Mouse (Mus musculus) forebrain, embryonic 15.5 days (tissue): Measurements from ENCODE around the gene Pnkp. TPM values are rescaled to one million over a fixed set of nuclear protein-coding genes. Genes with fewer than 3 reads are reported as not detected.
"Not testable (repeated sequence)": the region's sequence is repeated elsewhere in the genome, so short reads cannot be mapped to it uniquely, and the experiment has no call there.

Source experiments
- ATAC-seq: fragments of 200-750 bp; cut with Nextera tagmentation; replicated peaks from 2 replicates; pipeline ENCODE4 v1.8.0; 2017; ENCODE audit warnings: mild to moderate bottlenecking, moderate TSS enrichment, moderate library complexity
- H3K27ac ChIP-seq: fragments of 300-500 bp; sonication (generic); replicated peaks from 2 replicates; pipeline ENCODE4 v1.5.1; 2015; ENCODE audit warnings: mild to moderate bottlenecking, inconsistent platforms
- H3K27me3 ChIP-seq: fragments of 300-500 bp; sonication (generic); 2 replicates; pipeline ENCODE4 v1.6.1; 2015; ENCODE audit warnings: inconsistent platforms
- H3K36me3 ChIP-seq: fragments of 300-500 bp; sonication (generic); 2 replicates; pipeline ENCODE4 v1.6.1; 2015; ENCODE audit warnings: mild to moderate bottlenecking, inconsistent platforms
- H3K4me1 ChIP-seq: fragments of 300-500 bp; sonication (generic); 2 replicates; pipeline ENCODE4 v1.6.1; 2015; ENCODE audit warnings: inconsistent platforms
- H3K4me2 ChIP-seq: fragments of 300-500 bp; sonication (generic); replicated peaks from 2 replicates; pipeline ENCODE4 v1.6.1; 2015; ENCODE audit warnings: mild to moderate bottlenecking, inconsistent platforms
- H3K4me3 ChIP-seq: fragments of 300-500 bp; sonication (generic); 2 replicates; pipeline ENCODE4 v1.5.1; 2015; ENCODE audit warnings: mild to moderate bottlenecking, inconsistent platforms
- H3K9ac ChIP-seq: fragments of 300-500 bp; sonication (generic); replicated peaks from 2 replicates; pipeline ENCODE4 v1.6.1; 2015; ENCODE audit warnings: mild to moderate bottlenecking, inconsistent platforms
- H3K9me3 ChIP-seq: fragments of 300-500 bp; sonication (generic); 2 replicates; pipeline ENCODE4 v1.6.1; 2016; ENCODE audit warnings: inconsistent platforms
- WGBS: fragments of 180-500 bp; shearing (Covaris S2); methylation state at CpG from one replicate; pipeline ENCODE4 v1.1.7; 2015; ENCODE audit warnings: mixed read lengths; 5-methylcytosine and 5-hydroxymethylcytosine counted together
- polyA plus RNA-seq: library from polyadenylated mRNA; unstranded; fragments of >200 nt; fragmentation: Nextera tagmentation; extraction: Ambion mirVana; gene quantifications from 2 replicates; pipeline ENCODE4 v1.2.1, GENCODE M21; 2015

Gene Pnkp
- polyA plus RNA-seq, 1 experiment from 2014 or later = 32.1 TPM

DNA sequence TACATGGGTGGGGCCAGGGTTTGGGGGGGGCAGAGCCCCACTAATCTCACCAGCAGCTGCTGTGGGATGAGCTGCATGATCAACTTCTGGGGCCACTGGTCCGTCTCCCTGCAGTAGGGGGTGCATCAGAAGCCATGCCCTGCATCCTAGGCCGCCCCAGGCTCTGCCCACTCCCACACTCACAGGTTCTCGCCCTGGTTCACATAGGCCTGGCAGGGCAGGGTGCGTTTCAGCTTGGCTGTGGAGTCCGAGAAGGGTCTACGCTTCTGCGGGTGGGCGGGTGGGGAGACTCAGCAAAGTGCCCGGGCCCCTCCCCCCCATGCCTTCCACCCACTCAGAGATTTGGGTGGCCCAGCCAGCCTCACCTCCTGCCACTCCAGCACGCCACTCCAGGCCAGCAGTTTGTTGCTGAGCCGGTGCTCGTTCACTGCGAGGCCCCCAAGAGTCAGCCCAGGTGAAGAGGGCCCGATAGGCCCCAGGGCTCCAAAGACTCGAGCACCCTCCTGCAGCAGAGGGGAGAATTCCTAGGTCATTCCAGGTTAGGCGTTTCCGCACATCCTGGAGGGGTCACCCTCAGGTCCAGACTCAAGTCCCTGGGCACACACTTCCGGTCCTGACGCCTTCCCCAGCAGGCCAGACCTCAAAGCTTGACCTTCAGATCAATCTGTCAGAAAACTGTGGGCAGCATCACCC lies 10.2 kb downstream of the Pnkp start:
- Histone ChIP-seq H3K4me1 (peaks cover 49% of the 10 kb centered on the region), H3K27me3 (no peaks in the 10 kb centered on the region), H3K9ac (peak overlapping the region; percentile 96), H3K4me3 (peak overlapping the region; percentile 82), H3K9me3 (no peaks in the 10 kb centered on the region), H3K36me3 (peaks cover 36% of the 10 kb centered on the region), H3K27ac (no peak overlapping the region), H3K4me2 (peak overlapping the region; percentile 73)
- no peak for ATAC-seq
- WGBS = 73% methylated on average over 19 of the region's 19 CpGs

GRCm38 (mm10) chr7:44867802-44868201 lies 10.9 kb downstream of the Pnkp start:
- H3K4me3 ChIP-seq = peak overlapping the region; percentile 82

DNA sequence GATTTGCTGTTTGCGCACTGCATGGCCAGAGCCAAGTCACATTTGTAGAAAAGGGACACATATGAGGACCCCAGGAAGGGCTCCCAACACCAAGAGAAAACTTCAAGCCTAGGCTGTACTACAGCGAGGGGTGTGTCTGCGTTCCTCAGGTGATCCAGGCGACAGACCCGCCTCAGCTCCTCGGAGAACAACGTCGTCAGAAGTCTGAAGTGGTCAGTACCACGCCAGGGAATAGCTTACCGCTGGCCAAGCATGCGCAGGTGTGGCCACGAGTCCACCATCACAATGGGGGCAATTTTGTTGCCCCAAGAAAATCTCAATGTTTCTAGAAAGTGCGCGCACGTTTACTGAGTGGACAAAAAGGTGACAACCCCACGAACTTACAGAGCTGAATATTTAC lies 11.5 kb downstream of the Pnkp start:
- no peaks in the 10 kb centered on the region for H3K27me3 ChIP-seq
- peak overlapping the region; percentile 96 for H3K9ac ChIP-seq
- H3K9me3 ChIP-seq = no peaks in the 10 kb centered on the region
- ATAC-seq = no peak
- peaks cover 22% of the 10 kb centered on the region for H3K36me3 ChIP-seq
- WGBS = 3% methylated on average over 16 of the region's 16 CpGs
- peak overlapping the region; percentile 99 for H3K27ac ChIP-seq
- peak overlapping the region; percentile 73 for H3K4me2 ChIP-seq
- peak overlapping the region; percentile 82 for H3K4me3 ChIP-seq
- H3K4me1 ChIP-seq = peaks cover 49% of the 10 kb centered on the region

More at GRCm38 (mm10) chr7:44867802-44868201, 10.9 kb downstream of the Pnkp start:
- H3K36me3 ChIP-seq = peaks cover 29% of the 10 kb centered on the region
- peak overlapping the region; percentile 96 for H3K9ac ChIP-seq
- H3K27me3 ChIP-seq = no peaks in the 10 kb centered on the region
- 0 out of 2 replicates have a peak overlapping the region, but pooled peaks have one; percentile 99 for H3K27ac ChIP-seq
- peaks cover 49% of the 10 kb centered on the region for H3K4me1 ChIP-seq
- ATAC-seq = no peak
- 45% methylated on average over 9 of the region's 9 CpGs for WGBS
- no peaks in the 10 kb centered on the region for H3K9me3 ChIP-seq
- peak overlapping the region; percentile 73 for H3K4me2 ChIP-seq

- peak overlapping the region; percentile 96 for H3K9ac ChIP-seq
- H3K4me3 ChIP-seq = peak overlapping the region; percentile 82
- WGBS = under 1% methylated on average over 104 of the region's 108 CpGs
- peak overlapping the region; percentile 73 for H3K4me2 ChIP-seq
- H3K4me1 ChIP-seq = peaks cover 49% of the 10 kb centered on the region
- H3K36me3 ChIP-seq = peaks cover 16% of the 10 kb centered on the region
- peak; percentile 23 for ATAC-seq
- H3K9me3 ChIP-seq = no peaks in the 10 kb centered on the region
- peak overlapping the region; percentile 99 for H3K27ac ChIP-seq
- H3K27me3 ChIP-seq = no peaks in the 10 kb centered on the region
These were observed 12.2 kb downstream of the Pnkp start for GRCm38 (mm10) chr7:44868919-44869696.

DNA sequence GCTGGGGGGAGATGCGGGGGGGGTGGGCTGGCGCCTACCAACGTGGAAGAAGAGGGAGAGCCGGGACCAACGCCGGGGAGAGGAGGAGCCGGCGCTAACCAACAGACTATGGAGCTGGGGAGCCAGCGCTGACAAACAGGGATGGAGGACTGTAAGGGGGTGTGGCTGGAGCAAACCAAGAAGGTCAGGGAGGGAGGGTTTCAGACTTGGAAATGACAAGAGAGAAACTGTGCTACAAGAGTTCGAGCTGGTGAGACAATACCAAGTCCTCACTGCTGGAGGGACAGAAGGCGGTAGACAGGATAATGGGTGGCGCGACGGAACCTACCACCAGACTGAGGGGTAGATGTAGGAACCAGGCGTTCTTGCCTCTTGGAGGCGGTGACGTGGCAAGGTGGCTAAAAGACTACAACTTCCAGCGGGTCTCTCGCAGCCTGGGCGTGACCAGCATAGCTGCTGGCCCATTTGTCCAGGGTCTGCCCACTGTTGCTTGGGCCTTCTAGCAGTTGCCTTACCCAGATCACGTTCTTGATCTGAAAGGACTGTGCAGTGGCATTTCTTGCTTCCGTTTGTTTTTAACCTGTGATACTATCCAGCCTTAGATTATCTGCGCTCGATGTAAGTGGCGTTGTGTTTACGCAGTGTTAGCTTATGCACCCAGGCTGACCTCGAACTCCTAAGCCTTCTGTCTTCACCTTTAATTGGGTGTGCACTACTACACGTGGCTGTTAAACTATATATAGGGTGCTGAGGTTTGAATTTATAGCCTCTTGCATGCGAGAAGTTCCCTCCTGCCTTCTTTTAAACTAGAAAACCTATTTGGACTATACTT lies 13.0 kb downstream of the Pnkp start, which contains the start of gene Ptov1:
Gene Ptov1, minus strand, starts transcription at position 92 of the 832 bp plus-strand sequence.
- ATAC-seq = peak; percentile 96
- H3K36me3 ChIP-seq = peaks cover 8% of the 10 kb centered on the region
- H3K9ac ChIP-seq = peak within 1 kb of the TSS; percentile 96
- peaks cover 44% of the 10 kb centered on the region for H3K4me1 ChIP-seq
- H3K27ac ChIP-seq = peak within 1 kb of the TSS; percentile 99
- 8% methylated on average over 29 of the region's 29 CpGs for WGBS
- peak within 1 kb of the TSS; percentile 82 for H3K4me3 ChIP-seq
- no peaks in the 10 kb centered on the region for H3K27me3 ChIP-seq
- H3K4me2 ChIP-seq = peak within 1 kb of the TSS; percentile 73
- no peaks in the 10 kb centered on the region for H3K9me3 ChIP-seq

DNA sequence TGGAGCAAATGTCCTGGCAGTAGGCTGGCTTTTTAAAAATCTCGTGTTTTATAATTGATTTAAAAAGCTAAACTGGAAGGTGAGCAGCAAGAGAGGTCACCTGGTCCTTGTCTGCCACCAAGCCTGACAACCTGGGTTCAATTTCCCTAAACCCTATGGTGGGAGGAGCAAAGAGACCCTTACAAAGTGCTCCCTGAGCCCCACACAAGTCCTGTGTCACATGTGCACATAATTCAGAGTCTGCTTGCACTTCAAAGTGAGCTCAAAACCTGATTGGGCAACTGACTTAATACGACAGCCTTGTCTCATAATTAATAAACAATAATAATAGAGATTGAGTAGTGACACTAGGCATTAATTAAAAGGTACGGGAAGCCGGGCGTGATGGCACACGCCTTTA lies 13.7 kb downstream of the Pnkp start:
- Histone ChIP-seq H3K36me3 (0 out of 2 replicates have a peak, but pooled peaks cover 1% of the 10 kb centered on the region), H3K9ac (peak overlapping the region; percentile 96), H3K4me3 (peak overlapping the region; percentile 82; the same call in 1 of the 2 replicates), H3K4me2 (peak overlapping the region; percentile 73), H3K4me1 (peaks cover 37% of the 10 kb centered on the region), H3K9me3 (no peaks in the 10 kb centered on the region), H3K27ac (peak overlapping the region; percentile 99), H3K27me3 (no peaks in the 10 kb centered on the region)
- no peak for ATAC-seq
- WGBS = 76% methylated on average over 6 of the region's 6 CpGs

DNA sequence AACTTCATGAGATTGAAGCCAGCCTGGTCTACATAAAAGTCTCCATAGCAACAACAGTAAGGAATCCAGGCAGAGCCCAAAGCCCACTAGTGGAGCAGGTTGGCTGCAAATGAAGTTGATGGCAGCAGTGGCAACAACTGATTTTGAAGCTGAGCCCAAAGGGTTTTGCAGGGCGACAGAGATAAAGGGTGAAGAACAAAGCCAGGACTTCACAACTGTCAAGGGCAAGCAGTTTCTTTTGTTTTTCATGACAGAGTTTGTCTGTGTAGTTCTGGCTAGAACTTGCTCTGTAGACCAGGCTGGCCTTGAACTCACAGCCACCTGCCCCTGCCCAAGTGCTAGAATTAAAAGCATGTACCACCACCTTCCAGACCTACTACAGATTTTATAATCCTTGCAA lies 14.2 kb downstream of the Pnkp start:
- Histone ChIP-seq H3K9ac (no peak overlapping the region), H3K36me3 (peaks cover 1% of the 10 kb centered on the region), H3K4me1 (peaks cover 31% of the 10 kb centered on the region), H3K27ac (no peak overlapping the region), H3K4me3 (no peak overlapping the region), H3K27me3 (no peaks in the 10 kb centered on the region), H3K9me3 (no peaks in the 10 kb centered on the region), H3K4me2 (no peak overlapping the region)
- no peak for ATAC-seq
- WGBS = 10% methylated on average over 1 of the region's 1 CpGs

DNA sequence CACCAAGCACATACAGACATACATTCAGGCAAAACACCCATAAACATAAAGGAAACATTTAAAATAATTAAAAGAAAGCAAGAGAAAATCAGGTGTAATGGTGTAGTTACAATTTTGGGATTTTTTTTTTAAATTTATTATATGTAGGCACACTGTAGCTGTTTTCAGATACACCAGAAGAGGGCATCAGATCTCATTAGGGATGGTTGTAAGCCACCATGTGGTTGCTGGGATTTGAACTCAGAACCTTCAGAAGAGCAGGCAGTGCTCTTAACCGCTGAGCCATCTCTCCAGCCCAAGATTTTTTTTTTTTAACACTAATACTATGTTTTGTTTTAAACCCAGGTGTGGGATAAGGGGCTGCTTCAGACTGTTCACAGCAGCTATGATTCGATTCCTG lies 14.8 kb downstream of the Pnkp start:
- H3K9ac ChIP-seq, H3K27me3 ChIP-seq, H3K4me3 ChIP-seq, H3K9me3 ChIP-seq, H3K27ac ChIP-seq, H3K36me3 ChIP-seq, H3K4me2 ChIP-seq, ATAC-seq: not testable (repeated sequence)
- 91% methylated on average over 2 of the region's 2 CpGs for WGBS
- H3K4me1 ChIP-seq = peaks cover 25% of the 10 kb centered on the region

DNA sequence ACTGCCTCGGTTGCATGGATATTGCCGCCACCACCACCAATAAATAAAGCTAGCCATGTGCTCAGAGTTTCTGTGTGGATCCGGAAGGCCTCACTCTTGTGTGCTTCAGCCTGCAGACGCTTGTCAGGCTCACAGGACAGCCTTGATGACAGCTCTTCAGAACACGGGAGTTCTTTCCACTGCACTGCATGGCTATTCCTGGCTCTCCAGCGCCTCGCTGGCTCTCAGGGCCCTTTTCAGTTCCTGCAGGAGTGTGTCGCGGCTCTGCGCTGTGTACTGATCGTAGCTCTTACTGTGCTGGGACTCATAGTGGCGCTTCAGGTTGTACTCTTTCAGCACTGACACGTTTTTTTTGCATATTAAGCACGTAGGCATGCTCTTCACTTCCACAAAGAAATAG lies 20.9 kb downstream of the Pnkp start:
- Histone ChIP-seq H3K36me3 (peaks cover 65% of the 10 kb centered on the region), H3K9ac (no peak overlapping the region), H3K27ac (no peak overlapping the region), H3K4me2 (no peak overlapping the region), H3K4me3 (no peak overlapping the region), H3K4me1 (no peaks in the 10 kb centered on the region), H3K9me3 (no peaks in the 10 kb centered on the region), H3K27me3 (no peaks in the 10 kb centered on the region)
- WGBS = 87% methylated on average over 14 of the region's 14 CpGs
- no peak for ATAC-seq

GRCm38 (mm10) chr7:44883036-44883435 lies 26.1 kb downstream of the Pnkp start:
- H3K27me3 ChIP-seq = no peaks in the 10 kb centered on the region
- H3K4me2 ChIP-seq = no peak overlapping the region
- H3K9ac ChIP-seq = no peak overlapping the region
- WGBS = 92% methylated on average over 3 of the region's 3 CpGs
- peaks cover 74% of the 10 kb centered on the region for H3K36me3 ChIP-seq
- no peak overlapping the region for H3K27ac ChIP-seq
- no peaks in the 10 kb centered on the region for H3K4me1 ChIP-seq
- H3K9me3 ChIP-seq = no peaks in the 10 kb centered on the region
- H3K4me3 ChIP-seq = no peak overlapping the region
- ATAC-seq = no peak

DNA sequence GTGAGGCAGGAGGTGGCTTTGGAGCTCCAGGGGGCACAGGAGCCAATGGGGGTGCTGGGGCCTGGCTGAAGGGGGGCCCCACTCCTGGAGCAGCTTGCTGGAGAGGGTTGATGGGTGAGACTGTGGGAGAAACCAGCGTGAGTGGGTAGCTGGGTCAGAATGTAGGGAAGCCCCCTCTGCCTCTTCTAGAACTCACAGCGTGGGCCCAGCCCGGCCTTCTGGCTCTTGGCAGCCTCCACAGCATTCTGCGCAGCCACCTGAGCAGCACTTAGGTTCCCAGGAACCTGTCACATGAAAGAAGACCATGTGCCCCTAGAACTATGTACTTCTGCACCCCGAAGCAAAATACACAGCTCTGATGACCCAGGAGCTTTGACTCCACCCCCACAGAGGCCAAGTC lies 27.7 kb downstream of the Pnkp start:
- H3K4me3 ChIP-seq = no peak overlapping the region
- H3K4me2 ChIP-seq = no peak overlapping the region
- peaks cover 15% of the 10 kb centered on the region for H3K4me1 ChIP-seq
- peaks cover 63% of the 10 kb centered on the region for H3K36me3 ChIP-seq
- H3K27ac ChIP-seq = no peak overlapping the region
- no peaks in the 10 kb centered on the region for H3K27me3 ChIP-seq
- WGBS = 90% methylated on average over 5 of the region's 5 CpGs
- no peaks in the 10 kb centered on the region for H3K9me3 ChIP-seq
- ATAC-seq = no peak
- H3K9ac ChIP-seq = no peak overlapping the region
